Mouse (Mus musculus) mature B cell (primary cell): ENCODE data around the gene Prtn3.

Experiments
- in situ Hi-C: fragments of 300-500 bp; cut with MboI; formaldehyde crosslinking; loops from 2 replicates; pipeline ENCODE4 v1.14.3; 2019

The Prtn3 gene

DNA sequence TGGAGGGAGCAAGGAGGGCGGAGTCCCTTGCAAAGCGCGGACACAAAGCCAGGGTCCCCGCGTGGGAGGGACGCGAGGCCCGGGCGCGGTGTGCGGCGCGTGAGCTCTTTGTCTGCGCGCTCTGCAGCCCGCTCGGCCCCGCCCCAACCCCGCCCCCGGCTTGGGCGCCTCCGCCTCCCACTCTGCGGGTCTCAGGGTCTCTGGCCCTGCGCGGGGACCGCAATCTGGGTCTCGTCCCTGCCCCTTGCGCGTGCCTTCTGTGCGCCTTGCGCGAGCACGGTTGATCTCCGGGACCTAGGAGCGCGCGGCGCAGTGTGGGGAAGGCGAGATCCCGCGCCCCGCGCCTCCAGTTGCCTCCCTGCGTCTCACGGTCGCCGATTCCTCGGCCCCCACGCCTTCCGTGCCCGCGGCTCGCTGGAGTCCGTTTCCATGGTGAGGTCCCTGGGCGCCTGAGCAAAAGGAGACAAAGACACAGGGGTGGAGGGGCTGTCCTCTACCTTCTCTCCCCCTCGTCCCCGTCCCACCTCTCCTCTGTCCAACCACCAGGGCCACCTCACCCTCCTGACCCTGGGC lies at the start of gene Prtn3, which contains the start of gene Plppr3:
Gene Prtn3, plus strand, starts transcription at position 187 of the 573 bp plus-strand sequence.
Gene Plppr3, minus strand, starts transcription at position 345 of the 573 bp plus-strand sequence.
- in situ Hi-C loops: no loop called here

DNA sequence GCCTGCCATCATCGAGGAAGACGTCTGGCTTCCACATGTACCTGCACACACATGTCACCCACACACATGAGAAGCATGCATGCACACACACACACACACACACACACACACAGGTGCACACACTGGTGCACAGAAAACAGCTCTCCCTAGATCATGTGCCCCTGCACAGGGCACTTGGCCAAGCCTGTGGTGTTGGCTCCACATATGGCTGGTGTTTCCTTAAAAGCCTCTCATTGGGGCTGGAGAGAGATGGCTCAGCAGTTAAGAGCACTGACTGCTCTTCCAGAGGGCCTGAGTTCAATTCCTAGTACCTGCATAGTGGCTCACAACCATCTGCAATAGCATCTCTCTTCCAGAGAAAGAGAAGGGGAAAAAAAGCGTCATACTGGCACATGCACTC lies 42.7 kb upstream of the Prtn3 start:
- in situ Hi-C loops: loop anchor here (10.0 kb wide), 2 partner anchors 93 to 123 kb away; partner anchors contain the start of genes Arid3a and R3hdm4

DNA sequence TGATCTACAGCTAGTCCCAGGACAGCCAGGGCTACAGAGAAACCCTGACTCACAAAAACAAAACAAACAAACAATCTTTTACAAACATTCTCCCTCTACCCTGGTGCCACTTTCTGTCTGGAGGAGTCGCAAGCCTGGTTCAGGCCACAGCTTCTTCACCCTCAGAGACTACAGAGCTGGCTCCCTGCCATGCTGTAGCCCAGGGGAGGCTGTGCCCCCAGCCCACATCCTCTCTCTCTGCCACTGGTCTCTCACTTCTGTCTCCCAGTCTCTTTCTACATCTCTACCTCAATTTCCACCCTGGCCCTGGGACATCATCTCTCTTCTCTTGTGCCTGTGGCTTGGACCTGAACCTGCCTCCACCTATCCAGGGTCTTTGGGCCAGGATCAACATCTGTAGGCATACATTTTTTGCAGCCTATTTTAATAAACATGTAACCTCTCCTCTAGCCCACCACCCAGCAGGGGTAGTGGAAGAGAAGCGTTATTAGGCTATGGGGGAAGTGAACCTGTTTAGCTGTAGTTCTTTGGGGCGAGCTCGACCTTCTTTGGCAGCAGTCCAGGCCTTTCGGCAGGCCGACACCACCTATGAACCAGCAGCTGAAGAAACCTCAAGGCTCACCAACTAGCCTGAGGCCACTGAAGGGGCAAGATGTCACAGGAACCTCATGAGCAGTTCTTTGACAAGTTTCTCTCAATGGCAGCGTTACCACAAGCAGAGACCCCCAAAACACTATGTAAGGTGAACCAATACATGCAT lies 42.1 kb upstream of the Prtn3 start:
- in situ Hi-C loops: loop anchor here (10.0 kb wide), 2 partner anchors 93 to 123 kb away; partner anchors contain the start of genes Arid3a and R3hdm4

DNA sequence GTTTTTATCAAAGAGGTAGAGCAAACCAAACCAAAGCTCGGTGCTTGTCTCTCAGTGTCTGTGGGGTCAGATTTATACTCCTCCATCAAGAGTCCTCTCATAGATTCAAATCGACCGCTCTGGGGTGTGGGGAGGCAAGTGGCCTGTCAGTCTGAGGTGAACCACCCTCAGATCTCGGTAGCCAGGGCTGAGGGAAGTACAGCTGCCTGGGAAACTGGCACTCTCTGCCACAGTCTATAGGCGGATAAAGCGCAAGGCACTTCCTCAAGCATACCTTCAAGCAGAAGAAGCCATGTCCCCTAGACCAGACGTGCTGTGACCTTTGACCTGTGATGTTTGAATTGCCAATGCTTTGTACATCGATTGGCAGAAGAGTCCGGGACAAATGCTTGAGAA lies 41.5 kb upstream of the Prtn3 start:
- in situ Hi-C loops: loop anchor here (10.0 kb wide), 2 partner anchors 92 to 122 kb away; partner anchors contain the start of genes Arid3a and R3hdm4

DNA sequence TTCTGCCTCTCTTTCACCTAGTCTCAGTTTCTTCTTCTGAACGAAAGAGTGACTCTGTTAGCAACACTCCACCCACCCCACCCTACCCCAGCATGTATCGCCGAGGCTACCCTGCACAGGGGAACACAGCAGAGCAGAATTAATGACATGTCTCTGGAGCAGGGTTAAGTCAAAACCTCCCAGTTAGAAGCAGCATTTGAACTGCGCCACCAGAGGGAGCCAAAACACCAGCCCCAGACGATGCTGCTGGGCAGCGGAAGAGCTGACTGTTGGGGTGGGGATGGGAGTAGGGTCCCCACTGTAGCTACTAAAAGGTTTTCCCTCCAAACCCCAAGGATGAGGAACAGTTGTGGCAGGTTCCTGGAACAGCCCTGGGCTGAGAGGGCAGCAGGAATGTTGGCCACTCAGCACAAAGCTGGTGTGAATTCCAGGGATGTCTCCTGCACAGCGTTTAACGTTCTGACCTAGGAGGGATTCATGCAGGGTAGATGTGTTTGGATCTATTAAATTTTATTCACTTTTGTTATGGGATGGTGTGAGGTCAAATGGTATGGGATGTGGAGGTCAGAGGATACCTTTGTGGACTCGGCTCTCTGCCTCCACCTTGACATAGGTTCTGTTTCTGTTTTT lies 39.4 kb upstream of the Prtn3 start:
- in situ Hi-C loops: loop anchor here (10.0 kb wide), 2 partner anchors 90 to 120 kb away; partner anchors contain the start of genes Arid3a and R3hdm4

DNA sequence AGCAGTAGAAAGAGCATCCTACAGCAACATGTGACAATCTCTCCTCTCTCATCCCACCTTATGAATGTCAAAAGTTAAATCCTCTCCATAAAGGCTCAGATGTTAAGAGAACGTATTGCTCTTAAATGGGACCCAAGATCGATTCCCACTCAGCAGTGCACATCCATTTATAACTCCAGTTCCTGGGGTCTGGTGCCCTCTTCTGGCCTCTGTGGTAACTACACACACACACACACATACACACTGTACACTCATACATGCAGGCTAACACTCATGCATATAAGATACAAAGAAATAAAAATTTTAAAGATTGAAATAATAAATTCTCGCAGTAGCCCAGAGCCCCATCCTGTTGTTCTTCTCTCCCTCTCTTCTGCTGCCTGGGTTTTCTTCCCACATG lies 37.4 kb upstream of the Prtn3 start:
- in situ Hi-C loops: loop anchor here (10.0 kb wide), 2 partner anchors 88 to 118 kb away; partner anchors contain the start of genes Arid3a and R3hdm4

DNA sequence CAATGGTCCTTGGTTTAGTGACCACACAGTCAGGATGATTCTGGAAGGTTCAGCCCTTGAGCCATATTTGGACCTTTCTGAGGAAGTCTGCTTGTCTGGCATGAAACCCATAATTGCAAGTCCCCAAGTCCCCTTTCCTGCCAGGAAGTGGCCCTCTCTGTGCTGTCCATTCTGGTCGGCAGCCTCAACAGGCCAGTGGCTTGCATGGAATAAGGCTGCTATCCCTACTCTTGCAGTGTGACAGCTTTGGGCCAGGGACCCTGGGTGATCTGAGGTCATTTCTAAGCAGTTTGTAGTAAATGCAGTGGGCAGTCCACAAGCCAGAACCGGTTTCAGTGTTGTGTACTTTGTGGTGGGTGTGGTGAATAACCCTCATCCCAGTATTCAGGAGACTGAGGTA lies 36.1 kb upstream of the Prtn3 start:
- in situ Hi-C loops: loop anchor here (10.0 kb wide), 2 partner anchors 87 to 117 kb away; partner anchors contain the start of genes Arid3a and R3hdm4

DNA sequence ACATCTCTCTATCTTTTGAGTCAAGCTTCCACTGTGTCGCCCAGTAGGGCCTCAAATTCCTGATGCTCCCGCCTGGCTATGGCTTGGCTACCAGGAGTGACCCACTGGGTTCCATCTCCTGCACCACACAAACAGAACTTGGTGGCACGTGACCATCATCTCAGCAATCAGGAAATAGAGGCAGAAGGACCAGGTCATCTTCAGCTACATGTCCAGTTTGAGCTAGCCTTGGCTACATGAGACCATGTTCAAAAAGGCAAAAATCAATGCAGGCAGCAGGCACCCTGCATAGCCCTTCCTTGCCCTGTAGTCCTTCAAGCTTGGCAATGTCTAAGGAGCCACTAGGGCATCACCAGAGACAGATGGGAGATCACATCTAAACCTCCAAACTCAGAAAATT lies 34.2 kb upstream of the Prtn3 start:
- in situ Hi-C loops: no loop called here

DNA sequence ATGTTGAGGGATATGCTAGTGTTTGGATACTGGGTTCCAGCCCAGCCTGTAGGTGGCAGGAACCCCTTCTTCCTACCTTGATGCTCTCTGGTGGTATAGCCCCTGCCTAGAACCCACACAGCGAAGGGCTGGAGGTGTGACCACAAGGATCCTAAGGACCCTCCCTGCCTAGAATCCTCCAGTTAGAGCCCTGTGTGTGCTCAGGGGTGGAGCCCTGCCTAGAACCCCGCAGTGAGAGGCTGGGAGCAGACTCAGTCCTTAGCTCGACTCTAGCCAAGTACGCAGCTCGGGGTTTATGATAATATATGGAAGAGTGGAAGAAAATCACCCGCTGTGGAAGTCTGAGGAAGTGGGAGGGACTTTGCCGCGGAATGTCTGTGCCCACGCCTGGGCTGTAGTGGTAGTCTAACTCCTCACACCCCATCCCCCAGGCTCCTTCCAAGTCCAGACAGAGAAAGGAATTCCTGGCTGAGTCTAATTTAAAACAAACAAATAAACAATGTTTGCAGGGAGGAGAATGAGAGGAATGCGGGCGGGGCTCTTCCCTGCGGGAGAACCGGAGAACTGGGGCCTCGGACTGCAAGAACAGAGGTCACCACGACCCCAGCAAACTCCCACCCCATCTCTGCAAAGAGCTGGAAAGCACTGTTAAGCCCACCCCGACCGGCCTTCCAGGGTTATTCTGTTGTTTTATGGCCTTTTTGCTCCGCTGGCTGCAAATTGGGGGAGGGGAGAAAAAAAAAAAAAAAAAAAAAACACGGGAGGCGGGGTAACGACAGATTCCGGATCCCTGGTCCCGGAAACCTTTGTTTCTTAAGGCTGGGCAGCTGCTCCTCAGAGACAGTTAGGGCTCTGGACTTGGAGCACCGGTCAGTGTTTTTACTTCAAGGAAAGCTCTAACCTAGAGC lies 33.4 kb upstream of the Prtn3 start:
- in situ Hi-C loops: no loop called here

DNA sequence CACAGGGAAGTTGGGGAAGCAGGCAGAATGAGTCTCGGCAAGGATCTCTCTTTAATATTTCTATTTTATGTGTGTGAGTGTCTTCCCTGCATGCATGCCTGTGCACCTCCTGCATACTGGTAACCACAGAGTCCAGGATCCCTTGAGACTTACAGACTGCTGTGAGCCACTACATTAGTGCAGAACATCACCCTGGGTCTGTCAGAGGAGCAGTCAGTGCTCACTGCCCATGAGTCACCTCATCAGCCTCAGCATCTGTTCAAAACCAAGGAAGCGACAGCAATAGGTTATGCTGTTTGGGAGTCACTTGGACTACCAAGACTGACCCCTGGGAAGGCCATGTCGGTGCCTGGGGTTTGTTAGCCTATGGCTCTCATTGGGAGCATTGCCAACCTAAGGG lies 32.0 kb upstream of the Prtn3 start:
- in situ Hi-C loops: no loop called here

DNA sequence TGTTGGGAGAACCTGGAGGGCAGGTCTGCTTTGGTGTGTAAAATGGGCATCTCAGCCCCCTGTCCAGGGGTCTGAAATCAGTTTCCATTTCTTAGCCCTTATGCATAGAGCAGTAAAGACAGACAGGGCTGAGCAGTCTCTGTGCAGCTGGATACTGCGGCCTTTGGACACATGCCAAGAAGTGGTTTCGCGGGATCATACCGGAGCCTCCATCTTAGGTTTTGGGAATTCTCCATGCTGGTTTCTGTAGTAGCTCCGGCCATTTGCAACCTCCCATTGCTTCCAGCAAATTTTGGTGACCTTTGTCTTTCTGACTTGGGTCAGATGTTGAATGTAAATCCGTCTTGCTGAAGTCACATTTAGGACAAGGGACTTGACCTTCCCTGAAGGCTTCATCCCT lies 30.8 kb upstream of the Prtn3 start:
- in situ Hi-C loops: no loop called here

DNA sequence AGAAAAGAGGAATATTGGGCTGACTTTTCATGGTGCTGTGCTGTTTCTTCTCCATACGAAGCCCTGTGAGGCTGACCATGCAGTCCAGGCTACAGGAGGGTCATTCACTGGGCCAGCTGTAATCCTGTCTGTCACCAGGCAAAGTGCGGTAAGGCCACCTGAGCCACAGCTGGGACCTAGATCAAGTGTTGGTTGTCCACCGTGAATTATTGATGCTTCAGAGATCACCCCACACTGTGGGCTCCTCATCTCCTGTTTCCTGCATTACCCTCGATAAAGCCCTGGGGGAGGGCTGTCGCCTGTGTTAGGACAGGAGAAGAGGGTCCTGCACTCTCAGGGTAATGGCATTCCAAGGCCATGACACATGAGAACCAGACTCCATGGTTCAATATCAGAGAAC lies 27.7 kb upstream of the Prtn3 start:
- in situ Hi-C loops: no loop called here

DNA sequence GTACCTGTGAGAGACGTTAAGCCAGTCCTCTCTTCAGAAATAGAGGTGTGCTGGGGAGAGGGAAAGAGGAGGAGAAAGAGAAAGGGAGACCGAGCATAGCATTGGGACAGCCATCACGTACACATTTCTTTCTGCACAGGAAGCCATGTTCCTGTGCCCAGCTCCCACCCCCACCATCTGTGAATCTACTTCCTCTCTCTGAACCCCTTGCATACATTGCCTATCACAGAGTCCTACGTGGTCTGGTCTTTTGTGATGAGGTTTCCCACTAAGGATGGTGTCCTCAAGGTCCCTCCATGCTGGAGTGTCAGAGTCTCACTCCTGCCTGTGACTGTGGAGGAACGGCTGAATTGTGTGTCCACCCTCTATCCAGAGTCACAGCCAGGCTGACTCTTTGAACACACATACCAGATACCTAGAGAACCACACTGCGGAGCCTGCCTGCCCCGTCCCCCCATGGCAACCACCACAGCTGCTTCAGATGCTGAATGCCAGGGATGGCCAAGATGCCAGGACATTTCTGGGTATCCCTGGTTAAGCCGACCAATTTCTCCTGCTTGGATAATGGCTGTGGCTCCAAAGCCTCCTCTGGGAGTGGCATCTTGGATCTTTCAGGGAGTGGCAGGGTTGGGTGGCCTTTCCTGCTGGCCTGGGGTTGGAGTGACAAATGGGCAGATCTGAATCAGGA lies 24.2 kb upstream of the Prtn3 start:
- in situ Hi-C loops: no loop called here

DNA sequence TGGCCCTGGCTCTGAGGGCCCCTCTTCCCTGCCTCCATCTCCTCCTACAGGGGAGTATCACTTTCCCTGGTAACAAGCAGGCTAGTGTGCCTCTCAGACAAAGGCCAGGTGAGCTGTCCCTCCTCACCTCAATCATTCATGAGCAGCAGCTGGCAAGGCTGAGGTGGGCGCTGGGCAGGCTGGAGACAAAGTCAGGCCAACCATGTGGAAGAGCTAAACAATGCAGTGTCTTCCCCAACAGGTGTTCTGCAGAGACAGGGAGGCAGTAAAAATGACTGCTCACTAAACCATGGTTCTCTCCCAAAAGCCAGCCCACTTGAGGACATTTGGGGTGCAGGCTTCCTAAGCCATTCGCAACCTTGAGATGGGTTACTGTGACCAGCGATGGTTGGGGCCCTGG lies 22.6 kb upstream of the Prtn3 start:
- in situ Hi-C loops: no loop called here

DNA sequence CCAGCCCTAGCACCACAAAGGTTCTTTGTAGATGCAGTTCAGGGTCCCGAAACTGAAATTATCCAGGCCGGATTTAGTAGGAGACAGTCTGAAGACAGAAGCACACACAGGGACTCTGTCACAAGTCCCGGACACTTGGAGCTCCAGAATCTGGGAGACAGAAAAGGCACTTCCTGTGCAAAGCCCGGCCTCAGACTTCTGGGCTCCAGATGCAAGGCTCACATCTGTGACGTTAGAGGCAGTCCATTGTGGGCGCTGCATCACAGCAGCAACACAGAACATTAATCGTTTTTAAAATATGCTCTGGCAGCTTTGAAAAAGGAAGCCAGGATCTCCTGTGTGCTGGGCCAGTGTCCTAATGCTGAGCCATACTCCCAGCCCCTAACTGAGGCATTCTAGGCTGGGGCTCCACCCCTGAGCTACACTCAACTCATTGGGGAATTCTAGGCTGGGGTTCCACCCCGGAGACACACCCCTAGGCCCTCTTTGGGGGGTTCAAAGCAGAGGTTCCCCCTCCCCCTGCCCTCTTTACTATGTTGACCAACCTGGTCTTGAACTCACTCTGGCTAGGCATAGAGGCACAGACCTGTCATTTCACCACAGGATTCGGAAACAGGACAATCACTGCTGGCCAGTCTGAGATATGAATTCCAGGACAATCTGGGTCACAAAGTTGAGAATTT lies 22.0 kb upstream of the Prtn3 start:
- in situ Hi-C loops: no loop called here

DNA sequence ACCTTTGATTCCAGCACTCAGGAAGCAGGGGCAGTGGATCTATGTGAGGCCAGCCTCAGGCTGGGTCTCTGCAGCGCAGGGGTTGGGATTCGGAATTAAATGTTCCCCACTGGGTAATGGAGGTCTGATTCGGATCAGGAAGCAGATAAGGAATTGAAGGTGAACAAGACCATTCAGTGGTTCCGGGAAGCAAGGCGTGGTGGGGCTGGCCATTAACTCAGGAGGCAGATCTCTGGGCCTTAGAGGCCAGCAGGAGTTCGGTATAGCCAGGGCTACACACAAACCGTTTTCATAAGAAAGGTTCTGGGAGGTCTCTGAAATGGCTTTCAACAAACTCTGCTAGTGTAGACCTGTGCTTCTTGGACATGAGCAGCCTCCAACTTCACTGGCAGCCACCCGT lies 21.4 kb upstream of the Prtn3 start:
- in situ Hi-C loops: no loop called here

DNA sequence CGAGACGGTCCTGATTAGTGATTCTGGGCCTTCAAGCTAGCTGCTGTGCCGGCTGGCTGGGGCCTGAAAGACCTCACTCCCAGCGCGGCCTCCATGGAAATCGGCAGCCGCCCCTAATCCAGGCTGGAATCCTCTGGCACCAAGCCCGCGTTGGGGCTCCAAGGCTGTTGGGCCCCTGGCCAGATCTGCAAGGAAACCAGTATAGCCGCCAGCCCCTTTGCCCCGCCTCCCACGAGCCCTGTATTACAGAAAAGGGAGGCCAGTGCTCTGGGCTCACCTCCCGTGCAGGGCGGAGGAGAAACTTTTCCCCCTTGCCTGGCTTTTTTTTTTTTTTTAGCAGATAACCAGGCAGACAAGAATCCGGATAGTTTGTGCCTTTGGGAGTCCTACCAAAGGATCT lies 20.9 kb upstream of the Prtn3 start:
- in situ Hi-C loops: no loop called here

DNA sequence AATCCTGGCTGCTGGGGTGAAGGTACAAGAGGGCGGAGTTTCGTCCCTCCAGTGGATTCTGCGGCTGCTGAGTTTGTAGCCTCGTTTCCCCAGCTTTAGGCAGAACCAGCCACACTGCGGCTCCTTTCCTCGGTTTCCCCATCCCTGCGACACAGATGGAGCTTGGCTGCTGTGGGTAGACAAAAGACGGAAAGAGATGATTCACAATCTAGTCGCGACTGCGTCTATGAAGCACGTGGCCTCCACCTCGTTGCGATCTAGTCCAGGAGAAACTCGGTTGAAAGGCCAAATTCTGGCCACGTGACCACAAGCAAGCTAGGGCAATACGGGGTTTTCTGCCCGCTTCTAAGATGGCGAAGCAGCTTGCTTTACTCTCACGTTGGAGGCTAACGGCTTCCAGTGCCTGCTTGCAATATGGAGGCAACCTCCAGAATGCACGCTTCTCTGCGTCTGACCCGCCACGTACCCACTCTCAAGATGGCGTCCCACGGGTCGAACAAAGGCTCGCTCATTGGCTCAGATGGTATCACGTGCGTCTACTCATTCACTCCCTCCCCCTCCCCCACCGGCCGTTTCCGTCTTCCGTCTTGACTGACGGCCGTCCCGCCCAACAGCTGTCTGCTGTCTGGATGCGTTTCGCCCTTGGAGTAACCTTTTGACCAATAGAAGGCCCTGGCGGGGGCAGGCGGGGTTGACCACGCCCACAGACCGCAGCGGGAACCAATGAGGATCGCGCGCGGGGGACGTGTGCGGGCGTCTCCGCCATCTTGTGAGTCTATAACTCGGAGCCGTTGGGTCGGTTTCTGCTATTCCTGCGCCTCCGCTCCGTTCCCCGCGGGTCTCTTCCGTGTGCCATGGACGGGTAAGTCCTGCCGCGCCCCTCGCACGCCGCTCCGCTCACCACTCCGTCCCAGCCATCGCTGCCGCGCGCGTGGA lies 20.1 kb upstream of the Prtn3 start, which contains the start of gene Ptbp1:
Gene Ptbp1, plus strand, starts transcription at position 568 of the 936 bp plus-strand sequence.
- in situ Hi-C loops: no loop called here
